Mouse (Mus musculus): Measurements from ENCODE around the gene Neurl1b.

Neurl1b gene

DNA sequence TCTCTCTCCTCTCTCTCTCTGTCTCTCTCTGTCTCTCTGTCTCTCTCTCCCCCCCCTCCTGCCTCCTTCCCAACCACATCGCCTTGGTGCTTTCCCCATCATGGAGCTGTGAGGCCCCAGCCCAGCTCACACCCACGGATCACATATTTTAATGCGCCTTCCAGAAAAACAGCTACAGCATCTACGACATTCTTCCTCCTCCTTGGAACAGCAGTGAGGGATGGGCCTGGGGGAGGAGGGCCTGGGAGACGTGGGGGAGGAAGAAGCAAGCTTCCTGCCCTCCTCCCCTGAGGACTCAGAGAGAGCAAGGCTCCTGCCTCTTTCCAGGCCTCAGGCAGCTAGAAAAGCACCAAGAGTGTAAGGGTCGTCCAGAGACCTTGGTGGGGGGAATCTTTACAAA, 17.3 kb upstream of the Neurl1b start:
- peak; percentile 77 to 83 for DNase-seq (ENCODE audit: low spot score in 2 of 2)

DNA sequence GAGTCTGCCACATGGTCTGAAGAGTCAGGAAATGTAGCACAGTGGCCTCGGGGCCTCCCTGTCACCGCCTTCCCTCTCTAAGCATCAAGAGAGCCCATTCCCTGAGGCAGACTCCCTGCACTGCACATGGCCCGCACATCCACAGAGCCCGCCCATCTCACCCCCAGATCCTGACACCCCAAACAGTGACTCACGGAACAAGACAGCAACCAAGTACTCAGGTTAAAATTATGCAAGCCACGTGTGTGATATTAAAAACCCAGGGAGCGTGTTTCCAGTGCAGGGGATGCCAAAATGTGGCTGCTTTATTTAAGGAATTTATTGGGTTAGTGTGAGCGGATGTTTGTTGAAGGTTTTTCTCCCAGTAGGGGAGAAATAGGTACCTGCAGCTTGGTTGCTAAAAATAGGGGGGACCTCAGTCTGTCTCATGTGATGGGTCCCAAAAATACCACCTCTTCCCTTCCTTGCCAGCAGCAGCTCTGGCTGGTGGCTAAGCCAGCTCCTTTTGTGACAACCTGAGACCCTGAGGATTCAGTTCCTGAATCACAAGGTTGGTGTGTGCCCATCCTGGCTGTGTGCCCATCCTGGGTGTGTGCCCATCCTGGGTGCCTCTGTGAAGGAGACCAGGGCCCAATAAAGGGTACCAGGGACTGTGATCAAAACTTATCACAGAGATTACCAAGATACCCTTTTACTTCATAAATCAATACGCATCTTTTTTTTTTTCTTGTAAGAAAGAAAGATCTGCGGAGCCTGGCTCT, 9.1 kb upstream of the Neurl1b start:
- DNase-seq (ENCODE audit: low spot score in 2 of 2) = peak in 1 of 2 experiments; percentile 67

DNA sequence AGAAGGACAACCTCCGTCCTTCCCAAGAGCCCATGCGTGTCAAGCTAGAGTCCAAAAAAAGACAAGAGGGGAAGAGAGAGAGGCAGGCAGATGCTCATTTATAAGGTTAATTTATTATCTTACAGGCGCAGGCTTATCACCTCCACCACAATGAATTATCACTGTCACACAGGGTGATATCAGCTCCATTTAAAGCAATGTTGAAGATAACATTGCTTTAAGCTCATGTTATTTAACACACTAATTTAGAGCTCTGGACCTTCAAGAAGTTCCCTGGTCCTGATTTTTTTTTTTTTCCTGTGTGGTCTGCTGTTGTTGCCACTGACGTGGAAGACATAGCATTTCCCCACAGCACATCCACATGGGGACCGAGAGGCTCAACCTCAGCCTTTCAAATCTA, 1.7 kb upstream of the Neurl1b start:
- DNase-seq (ENCODE audit: low spot score in 2 of 2) = no peak

DNA sequence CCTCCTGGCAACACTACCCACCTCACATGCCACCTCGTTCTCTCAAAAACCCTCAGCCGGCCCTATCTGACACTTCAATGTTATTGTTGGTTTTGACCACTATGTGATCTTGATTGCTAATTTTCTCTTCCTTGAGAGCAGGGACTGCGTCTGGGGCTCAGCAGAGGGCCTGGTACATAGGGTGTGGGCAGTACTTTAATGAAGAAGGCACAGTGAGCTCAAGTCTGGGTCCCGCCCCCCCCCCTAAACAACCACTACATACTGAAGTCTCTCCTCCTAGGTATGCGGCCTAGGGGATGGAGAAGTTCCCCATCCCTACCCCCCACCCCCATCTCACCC, 476 bp upstream of the Neurl1b start:
- DNase-seq (ENCODE audit: low spot score in 2 of 2) = no peak

DNA sequence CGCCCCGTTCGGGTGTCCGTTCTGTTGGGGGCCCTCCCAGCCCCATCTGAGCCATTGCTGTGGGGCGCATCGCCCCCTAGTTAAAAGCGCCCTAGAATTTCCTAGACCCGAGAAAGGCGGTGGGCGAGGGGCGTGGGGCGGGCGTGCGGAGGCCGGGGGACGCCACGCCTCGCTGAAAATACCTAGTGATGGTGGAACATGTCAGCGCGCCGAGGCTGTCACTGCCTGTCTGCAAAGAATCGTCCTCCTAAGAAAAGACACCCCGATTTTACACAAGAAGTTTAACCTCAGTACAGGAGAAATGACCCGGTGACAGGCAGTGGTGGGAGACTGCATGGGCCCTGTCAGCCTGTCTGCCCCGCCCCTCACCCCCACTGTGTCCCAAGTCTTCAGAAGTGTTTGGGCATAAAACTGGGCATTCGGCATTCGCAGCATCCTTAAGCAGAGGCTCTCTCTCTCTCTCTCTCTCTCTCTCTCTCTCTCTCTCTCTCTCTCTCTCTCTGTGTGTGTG, 781 bp downstream of the Neurl1b start:
- peak in 1 of 2 experiments; percentile 57 for DNase-seq (ENCODE audit: low spot score in 2 of 2)

DNA sequence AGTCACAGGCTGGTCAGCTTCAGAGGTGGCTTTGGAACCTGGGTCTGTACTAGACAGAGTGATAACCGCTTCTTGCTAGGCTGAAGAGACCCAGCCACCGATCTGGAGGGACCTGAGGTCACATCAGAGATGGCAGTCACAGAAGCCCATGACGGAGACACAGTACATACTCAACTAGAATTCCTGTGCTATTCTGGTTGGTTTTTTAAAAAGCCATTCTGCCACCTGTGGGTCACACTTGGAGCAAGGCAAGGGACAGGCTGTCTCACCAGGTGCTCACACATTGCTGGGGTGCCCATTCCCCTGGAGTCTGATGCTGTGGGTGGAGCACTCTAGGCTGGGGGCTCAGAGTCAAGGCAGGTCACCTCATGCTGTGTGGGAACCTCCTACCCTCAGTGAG, 1.5 kb downstream of the Neurl1b start:
- DNase-seq (ENCODE audit: low spot score in 2 of 2) = no peak

DNA sequence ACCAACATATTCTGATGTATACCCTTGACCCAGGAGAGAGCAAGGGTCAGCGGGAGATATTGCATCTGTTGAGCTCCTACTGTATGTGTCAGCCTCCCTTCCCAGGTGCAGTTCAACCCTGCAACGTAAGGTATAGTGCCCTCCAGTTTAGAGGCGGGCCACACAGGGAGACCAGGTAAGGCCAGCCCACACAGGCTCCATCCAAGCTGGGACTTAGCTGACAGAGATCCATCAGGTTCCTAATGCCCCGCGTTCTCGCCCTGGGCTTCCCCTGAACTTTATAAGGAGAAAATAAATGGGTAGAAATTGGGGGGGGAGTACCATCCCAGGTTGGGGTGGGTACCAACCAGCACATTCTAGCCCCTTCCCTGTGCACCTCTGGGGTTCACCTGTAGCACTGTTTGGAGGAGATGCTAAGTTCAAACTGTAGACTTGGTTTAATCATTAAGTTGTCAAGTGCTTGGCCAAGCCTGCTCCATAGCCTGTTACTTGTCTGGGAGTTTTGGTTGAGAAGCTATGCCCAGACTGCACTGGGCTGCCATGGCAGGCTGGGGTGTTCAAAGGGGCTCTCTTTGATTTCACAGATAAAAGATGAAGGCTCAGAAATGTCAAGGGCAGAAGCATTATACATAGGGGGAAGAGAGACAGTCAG, 3.3 kb downstream of the Neurl1b start:
- DNase-seq (ENCODE audit: low spot score in 2 of 2) = no peak

DNA sequence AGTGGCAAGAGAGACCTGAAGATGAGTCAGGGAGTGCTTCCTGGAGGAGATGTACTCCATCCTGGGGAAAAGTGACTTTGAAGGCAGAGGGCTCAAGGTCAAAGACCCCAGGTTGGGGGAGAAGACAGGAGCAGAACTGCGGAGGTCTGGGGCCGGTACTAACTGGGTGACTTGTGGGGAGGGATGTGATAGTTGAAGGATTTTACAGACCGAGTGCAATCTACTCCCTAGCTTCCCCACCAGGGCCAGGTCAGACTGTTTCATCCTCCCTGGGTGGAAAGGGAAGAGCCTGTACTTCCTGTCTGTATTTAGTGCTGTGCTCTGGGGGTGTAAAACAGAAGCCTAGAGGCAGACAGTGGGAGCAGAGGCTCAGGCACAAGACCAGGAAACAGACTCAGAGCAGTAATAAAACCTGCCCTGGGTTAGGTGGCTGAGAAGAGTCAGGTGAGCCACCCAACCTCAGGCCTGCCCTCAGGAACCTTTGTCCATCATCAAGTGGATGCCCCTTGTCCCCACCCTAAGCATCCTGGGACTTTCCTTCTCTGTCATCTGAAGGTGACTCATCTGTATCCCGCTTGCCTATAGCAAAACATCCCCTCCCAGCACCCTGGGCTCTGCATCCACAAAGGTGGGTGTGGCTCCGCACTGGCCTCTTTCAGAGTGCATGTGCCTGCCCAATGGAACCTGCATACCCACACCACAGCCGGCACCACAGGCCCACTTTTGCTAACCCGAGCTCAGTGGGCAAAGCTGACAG, 6.0 kb downstream of the Neurl1b start:
- no peak for DNase-seq (ENCODE audit: low spot score in 2 of 2)

DNA sequence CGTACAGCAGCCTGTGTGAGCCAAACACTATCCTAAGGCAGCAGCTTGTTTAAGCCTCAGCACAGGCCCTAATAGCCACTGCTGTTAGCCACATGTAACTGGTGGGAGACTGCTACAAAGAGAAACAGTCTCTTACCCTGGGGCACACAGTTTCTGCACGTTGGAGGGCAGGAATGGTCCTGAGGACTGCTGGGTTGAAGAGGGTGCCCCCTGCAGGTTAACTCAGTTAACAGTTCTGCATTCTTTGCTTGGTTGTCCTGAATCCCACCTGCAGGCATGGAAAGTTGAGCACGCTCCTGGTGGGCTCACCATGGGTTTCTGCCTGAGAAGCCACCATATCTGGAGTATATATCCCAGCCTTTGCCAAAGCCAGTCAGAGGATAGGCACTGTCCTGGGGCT, 6.9 kb downstream of the Neurl1b start:
- DNase-seq (ENCODE audit: low spot score in 2 of 2) = peak in 1 of 2 experiments; percentile 52

DNA sequence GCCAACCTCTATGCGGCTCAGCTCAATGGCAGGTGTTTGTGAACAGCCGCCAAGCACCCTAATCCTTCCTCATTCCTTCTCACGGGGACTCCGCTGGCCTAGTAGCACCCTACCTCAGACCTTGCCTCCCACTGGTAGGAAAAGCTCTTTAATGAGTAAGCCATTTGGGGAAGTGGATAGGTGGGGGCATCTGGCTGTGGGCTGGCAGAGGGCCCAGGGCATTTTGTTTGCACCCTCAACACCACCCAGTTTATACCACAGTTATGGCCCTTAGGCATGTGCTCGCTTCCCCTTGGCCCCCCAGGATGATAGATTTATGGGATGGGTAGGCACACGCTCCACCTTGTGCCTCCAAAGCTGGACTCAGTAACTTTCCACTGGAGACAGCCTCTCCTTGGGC, 7.8 kb downstream of the Neurl1b start:
- DNase-seq (ENCODE audit: low spot score in 2 of 2) = no peak

DNA sequence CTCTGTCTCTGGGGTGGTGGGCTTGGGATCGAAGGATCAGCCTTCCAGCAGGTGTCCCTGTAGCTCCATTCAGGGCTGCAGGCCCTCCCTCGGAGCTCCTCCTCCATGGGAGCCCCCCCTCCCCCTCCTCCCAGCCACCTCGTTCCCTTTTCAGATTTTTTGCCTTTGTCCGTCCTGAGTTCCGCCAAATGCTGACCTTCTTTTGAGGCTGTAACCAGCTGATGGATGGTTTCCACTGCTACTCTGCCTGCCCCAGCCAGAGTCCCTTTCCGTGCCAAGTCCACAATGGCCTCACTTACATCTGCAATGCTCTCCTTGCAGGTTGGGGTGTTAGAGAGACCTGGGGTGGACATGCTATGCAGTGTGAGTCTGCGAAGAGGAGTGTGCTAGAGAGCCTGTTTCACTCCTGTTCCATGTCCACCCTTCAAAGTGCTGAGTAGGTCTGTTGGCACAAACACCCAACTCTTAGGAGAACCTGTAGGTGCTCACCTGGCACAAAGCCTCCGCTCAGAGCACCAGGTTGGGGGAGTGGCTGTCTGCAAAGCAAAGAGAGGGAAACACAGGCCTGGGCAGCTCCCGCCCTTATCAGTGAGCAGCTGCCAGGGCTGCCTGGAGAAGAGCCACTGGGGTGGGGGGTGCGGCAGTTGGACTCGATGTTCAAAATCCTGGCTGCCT, 9.5 kb downstream of the Neurl1b start:
- peak; percentile 64 for DNase-seq (ENCODE audit: low spot score in 2 of 2)

DNA sequence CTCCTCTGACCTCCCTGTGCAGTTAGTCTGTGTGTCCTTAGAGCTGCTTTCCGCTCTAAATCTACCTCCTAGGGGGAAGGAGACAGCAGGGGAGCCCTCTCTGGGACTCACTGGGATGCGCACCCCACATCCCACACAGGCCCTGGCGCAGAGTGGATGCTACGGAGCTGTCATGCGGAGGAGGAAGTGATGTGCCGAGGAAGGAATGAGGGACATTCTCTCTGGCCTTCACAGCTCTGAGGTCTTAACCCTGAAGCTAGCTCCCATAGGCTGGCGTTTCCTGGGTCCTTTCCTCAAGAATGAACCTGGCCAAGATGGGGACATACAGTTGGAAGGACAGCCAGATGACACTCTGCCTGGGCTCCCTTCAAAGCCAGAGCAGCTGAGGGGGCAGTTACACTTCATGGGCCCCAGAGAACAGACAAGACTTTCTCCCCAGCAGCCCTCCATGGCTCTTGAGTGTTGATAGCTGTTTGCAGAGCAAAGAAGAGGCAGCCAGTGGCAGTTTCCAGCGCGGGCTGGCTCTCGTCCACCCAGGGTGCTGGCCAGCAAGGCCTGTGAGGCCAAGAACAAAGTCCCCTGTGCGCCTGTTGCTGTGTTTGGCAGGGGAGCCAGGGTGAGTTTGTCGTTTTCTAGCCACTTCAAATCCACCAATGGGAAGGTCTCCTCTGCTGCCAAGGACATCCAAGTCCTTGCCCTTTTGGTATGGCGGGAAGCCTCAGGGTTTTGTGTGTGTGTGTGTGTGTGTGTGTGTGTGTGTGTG, 10.5 kb downstream of the Neurl1b start:
- DNase-seq (ENCODE audit: low spot score in 2 of 2) = peak; percentile 80 to 83

DNA sequence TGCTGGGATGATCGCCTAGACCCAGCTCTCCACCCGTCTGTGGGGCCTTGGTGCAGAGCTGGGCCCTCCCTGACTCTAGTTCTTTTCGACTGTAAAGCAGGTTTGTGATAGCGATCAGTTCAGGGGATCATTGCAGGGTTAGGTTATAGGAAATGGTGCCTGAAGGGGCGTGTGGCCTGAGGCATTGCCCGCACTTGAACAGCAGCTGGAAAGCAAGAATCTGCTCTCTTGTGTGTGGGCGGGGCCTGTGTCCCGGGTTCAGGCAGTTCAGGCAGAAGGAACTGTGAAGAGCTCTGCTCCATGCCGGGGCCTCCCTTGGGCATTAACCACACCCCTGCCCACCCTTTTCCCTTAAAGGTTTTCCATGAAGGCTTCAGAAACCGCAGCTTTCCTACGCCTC, 18.7 kb downstream of the Neurl1b start:
- no peak for DNase-seq (ENCODE audit: low spot score in 2 of 2)

DNA sequence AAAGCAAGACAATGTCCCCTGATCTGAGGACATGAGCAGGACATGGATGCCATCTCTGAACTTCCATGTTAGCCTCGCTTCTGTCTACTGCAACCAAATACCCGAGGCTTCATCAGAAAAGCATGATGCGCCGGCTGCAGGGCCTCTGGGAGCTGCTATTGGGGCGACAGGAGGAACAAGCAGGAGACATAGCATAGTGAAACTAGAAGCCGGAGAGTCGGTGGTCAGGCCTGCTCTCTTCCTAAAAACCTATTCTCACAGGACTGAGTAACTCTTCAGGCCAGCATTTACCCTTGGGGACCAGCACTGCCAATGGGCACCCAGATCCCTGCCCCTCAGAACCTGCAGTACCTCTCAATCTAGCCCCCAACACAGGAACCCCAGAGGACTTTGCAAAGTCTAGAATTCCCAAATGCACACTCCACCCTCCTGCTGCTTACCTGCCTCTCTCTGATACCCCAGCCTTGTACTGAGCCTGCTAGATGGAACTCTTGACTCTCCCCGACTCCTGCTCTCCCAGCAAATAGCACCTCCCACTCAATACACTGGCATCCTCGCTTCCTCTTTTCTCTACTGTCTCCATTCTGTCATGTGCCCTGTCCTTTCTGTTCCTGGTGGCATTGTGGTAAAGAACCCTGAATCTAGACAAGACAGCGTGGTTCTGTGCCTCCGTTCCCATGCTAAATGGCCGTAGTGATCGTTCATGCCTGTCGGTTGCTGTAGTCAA, 22.6 kb downstream of the Neurl1b start:
- DNase-seq (ENCODE audit: low spot score in 2 of 2) = no peak

DNA sequence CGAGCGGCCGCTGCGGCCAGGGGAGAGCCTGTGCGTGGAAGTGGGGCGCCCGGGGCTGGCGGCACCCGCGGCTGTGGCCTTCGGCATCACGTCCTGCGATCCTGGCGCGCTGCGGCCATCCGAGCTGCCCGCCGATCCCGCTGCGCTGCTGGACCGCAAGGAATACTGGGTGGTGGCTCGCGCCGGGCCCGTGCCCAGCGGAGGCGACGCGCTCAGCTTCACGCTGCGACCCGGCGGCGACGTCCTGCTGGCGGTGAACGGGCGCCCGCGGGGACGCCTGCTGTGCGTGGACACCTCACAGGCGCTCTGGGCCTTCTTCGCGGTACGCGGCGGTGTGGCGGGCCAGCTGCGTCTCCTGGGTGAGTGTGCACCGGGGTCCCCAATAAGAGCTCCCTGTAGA, 24.4 kb downstream of the Neurl1b start:
- DNase-seq (ENCODE audit: low spot score in 2 of 2) = no peak

DNA sequence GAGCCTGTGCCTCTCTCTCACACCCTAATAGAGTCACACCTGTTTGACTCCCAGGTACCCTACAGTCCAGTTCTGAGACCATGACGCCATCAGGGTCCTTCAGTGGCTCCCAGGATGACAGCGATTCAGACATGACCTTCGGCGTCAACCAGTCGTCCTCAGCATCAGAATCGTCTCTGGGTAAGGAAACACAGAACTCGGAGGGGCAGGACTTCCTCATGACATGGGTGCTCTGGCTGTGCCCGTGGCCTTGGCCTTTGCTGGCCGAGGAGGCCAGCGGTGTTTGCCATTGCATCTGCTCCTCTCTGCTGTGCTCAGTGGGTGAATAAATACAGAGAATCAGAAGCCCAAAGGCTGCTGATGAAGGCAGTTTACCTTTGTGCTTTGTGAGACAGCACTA, 26.4 kb downstream of the Neurl1b start:
- no peak for DNase-seq (ENCODE audit: low spot score in 2 of 2)

DNA sequence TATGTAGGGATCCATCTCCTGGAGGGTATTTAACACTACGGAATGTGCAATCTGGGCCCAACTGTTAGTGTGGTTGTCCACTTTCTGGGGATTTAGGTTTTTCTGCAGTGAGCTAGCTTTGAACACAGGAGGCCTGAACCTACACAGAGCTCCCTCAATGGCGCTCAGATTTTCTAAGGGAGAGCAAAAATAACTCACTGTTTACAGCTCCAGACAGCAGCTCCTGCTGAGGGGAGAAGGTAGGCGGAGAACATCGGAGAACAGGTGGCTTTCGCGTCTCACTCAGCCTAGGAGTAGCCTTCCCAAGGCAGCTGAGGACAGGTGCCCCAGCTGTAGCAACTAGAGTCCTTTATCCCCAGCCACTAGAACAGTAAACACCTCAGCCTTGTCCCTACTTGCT, 27.6 kb downstream of the Neurl1b start:
- DNase-seq (ENCODE audit: low spot score in 2 of 2) = no peak

DNA sequence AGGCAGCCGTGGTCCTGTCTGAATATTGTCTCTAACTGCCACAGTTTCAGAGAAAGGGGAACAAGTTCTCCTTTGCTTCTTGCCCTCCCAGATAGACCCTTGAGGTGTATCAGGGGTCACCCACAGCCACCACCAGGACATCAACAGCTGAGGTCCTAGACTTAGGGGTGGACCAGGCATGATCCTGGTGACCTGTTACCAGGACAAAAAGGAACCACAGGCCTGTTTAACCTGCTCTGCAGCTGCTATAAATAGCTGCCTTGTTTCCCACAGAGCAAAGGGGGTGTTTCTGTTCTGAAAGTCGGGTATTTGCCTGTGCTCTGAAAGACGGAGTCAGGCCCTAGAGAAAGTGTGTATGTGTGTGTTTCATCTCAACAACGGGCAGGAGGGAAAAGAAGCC, 29.2 kb downstream of the Neurl1b start:
- no peak for DNase-seq (ENCODE audit: low spot score in 2 of 2)

DNA sequence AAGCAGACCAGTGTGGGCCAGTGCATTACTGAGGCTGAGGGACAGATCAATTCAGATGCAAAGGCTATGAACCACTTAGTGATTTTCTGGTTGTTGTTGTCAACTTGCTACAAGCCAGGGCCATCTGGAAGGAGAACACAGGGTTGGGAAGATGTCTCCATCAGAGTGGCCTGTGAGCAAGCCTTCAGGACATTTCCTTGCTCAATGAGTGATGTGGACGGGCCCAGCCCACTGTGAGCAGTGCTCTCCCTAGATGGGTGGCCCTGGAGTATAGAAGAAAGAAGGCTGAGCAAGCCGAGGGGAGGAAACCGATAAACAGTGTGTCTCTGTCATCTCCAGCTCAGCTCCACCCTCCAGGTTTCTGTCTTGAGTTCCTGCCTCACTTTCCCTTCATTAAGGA, 34.8 kb downstream of the Neurl1b start:
- no peak for DNase-seq (ENCODE audit: low spot score in 2 of 2)

DNA sequence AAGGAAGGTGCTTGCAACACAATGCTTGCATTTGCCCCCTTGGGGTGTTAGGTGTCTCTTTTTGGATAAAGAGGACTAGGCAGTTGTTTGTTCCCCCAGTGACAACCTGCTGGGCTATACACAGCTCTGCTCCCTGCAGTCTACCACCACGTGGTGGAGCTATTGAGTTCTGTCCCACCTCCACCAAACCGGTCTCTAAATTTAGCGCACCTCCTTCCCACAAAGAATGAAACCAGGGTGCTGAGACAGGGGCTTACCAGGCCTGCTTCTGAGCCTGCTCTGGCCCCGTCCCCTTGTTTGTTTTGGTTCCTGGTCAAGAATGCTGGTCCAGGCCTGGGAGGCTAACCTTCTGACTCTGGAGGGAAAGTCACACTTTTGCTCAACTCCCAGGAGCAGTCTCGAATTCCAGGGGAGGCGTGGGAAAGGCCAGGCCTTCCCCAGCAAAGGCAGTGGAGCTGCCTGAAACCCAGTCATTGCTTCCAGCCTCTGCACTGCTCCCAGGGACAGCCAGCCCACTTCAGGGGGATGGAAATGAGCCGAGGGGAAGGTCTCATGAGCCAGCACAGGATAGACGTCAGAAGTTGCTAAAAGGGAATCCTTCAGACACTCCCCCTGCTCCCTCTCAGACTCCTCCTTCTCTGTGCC, 37.1 kb downstream of the Neurl1b start:
- peak in 1 of 2 experiments; percentile 49 for DNase-seq (ENCODE audit: low spot score in 2 of 2)

All from right cerebral cortex, postnatal 10 days (tissue).